Mouse (Mus musculus) ES-E14 (cell line): ENCODE data around the gene Rpgrip1l.

ENCODE experiments used
- CHD2 ChIP-seq: IDR thresholded peaks from 2 replicates; pipeline ENCODE4 v1.6.1; 2014; ENCODE audit warnings: mild to moderate bottlenecking, low read depth, low read length, inconsistent platforms
- HCFC1 ChIP-seq: IDR thresholded peaks from 2 replicates; pipeline ENCODE4 v1.6.1; 2012; ENCODE audit warnings: low read length, inconsistent platforms, borderline replicate concordance; ENCODE audit not compliant: insufficient read depth
- MAFK ChIP-seq: IDR thresholded peaks from 2 replicates; pipeline ENCODE4 v1.6.1; 2014; ENCODE audit warnings: mild to moderate bottlenecking, low read depth, low read length, inconsistent platforms; ENCODE audit not compliant: insufficient read depth
- ZC3H11A ChIP-seq: IDR thresholded peaks from 2 replicates; pipeline ENCODE4 v1.6.1; 2012; ENCODE audit warnings: low read depth, mild to moderate bottlenecking, inconsistent platforms, low read length, borderline replicate concordance
- ZNF384 ChIP-seq: IDR thresholded peaks from 2 replicates; pipeline ENCODE4 v1.6.1; 2012; ENCODE audit warnings: low read depth, low read length, inconsistent platforms

DNA sequence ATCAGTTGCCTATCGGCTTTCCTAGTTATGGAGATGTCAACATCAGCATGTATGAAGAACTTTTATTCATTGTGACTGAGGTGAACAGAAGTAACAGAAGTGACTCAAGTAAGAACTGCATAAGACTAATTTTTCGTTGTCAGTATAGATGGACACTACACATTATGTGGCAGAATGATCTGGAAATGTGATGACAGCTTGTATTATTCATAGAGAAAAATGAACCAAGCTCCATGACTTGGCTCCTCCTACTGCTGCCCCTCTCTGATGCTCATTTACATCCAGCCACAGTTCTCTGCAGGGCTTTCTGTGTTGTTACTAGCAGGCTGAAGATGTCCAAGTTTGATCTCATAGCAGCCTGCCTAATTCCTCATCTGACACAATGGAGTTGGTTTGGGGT, 75.9 kb downstream of the Rpgrip1l start:
- TF ChIP-seq MAFK (no peak), HCFC1 (no peak), CHD2 (no peak), ZNF384 (no peak), ZC3H11A (no peak)
